Mouse (Mus musculus): ENCODE results near the gene Ap5s1. TPM values are rescaled to one million over a fixed set of nuclear protein-coding genes. Genes with fewer than 3 reads are reported as not detected.
"Not testable (repeated sequence)": the region's sequence is repeated elsewhere in the genome, so short reads cannot be mapped to it uniquely, and the experiment has no call there.

Gene Ap5s1
- polyA plus RNA-seq, 1 experiment from 2014 or later = 37.3 TPM

DNA sequence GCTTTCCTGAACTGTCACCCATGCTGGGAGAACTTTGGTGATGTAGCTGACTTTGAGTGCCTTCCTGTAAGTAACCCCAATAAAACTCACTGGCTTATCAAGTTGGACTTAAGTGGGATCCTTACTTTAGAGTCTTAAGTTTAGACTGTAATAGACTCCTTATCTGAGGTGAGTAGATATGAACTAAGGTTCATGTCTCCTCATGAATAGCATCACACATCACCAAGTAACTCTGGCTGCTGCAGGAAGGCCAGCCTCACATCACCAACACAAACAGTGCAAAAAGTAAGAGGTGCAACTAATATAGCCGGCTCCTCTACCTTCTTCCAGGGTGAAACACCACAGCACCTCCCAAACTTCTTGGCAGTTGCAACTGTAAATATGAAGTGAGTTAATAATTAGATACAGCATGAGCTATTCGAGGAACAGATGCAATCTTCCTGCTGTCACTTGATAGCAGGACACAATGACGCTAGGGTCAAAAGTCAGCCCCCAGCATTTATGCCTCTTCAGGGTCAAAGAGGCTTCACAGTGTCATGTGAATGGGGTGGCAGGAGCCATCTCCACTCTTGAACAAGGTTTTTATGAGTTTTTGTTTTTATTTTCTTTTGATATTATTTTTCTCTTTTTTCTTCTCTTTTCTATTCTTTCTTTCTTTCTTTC, 15.1 kb downstream of the Ap5s1 start:
- H3K27ac ChIP-seq (ENCODE audit: low read depth, low read length) = peak overlapping the region; percentile 70
- ATAC-seq = peak; percentile 77
- WGBS = 32% methylated on average over 3 of the region's 3 CpGs

DNA sequence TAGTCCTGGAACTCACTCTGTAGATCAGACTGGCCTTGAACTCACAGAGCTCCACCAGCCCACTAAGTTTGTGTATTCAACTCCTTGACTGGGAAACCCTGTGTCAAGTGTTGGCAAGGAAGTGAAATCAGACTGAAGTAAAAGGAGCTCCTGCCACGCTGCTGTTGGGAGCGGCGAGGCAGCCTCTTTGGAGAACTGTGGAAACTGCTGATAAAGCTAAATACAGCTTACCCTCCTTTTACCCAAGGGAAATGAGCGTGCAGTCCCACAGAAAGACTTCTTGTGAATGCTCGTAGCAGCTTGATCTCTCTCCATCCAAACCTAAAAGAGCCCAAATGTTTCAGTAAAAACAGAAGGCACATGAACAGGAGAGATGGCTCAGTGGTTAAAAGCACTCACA, 15.7 kb downstream of the Ap5s1 start:
- Histone ChIP-seq H3K4me3 (ENCODE audit: low read depth, low read length) (no peak overlapping the region), H3K4me1 (replicated peaks; ENCODE audit: control insufficient read depth, insufficient read depth, low read length) (0 out of 2 replicates have a peak, but pooled peaks cover 2% of the 10 kb centered on the region), H3K4me2 (replicated peaks; ENCODE audit: low read depth) (no peak overlapping the region), H3K36me3 (ENCODE audit: control insufficient read depth, insufficient read depth) (no peaks in the 10 kb centered on the region), H3K27ac (ENCODE audit: low read depth, low read length) (peak overlapping the region; percentile 54), H3K9ac (ENCODE audit: low read depth, low read length) (no peak overlapping the region), H3K27me3 (replicated peaks; ENCODE audit: control insufficient read depth, insufficient read depth, low read length) (no peaks in the 10 kb centered on the region), H3K9me3 (ENCODE audit: control insufficient read depth) (no peaks in the 10 kb centered on the region)
- ATAC-seq = no peak
- WGBS = 19% methylated on average over 5 of the region's 5 CpGs
- TF ChIP-seq CTCF (IDR thresholded peaks at IDR 0.05; ENCODE audit: low read depth) = no peak

More for the DNA sequence above, 15.1 kb downstream of the Ap5s1 start:
- H3K9me3 ChIP-seq (ENCODE audit: control insufficient read depth) = no peaks in the 10 kb centered on the region
- TF ChIP-seq CTCF (IDR thresholded peaks at IDR 0.05; ENCODE audit: low read depth) = no peak
- no peak overlapping the region for H3K4me2 ChIP-seq (replicated peaks; ENCODE audit: low read depth)
- H3K4me1 ChIP-seq (replicated peaks; ENCODE audit: control insufficient read depth, insufficient read depth, low read length) = 0 out of 2 replicates have a peak, but pooled peaks cover 2% of the 10 kb centered on the region
- no peak overlapping the region for H3K4me3 ChIP-seq (ENCODE audit: low read depth, low read length)
- no peaks in the 10 kb centered on the region for H3K36me3 ChIP-seq (ENCODE audit: control insufficient read depth, insufficient read depth)
- no peak overlapping the region for H3K9ac ChIP-seq (ENCODE audit: low read depth, low read length)
- no peaks in the 10 kb centered on the region for H3K27me3 ChIP-seq (replicated peaks; ENCODE audit: control insufficient read depth, insufficient read depth, low read length)

DNA sequence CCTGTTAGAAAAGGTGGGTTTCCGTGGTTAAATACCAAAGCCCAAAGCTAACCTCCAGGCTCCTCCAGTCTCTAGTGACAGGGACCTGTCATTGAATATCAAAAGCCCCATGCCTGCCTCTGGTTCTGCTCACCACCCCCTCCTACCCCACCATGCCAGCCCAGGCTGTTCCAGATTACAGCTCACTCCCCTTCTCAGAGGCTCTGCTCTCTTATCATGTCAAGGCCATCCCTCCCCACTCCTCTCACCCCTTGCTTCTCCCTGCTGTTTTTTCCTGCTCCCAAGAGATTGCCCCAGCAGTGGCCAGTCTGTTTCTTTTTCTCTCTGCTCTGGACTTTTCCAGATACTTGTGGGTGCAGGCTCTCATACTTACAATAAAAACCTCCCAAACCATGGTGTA, 16.7 kb downstream of the Ap5s1 start:
- TF ChIP-seq CTCF (IDR thresholded peaks at IDR 0.05; ENCODE audit: low read depth) = no peak
- Histone ChIP-seq H3K4me2 (replicated peaks; ENCODE audit: low read depth) (no peak overlapping the region), H3K27me3 (replicated peaks; ENCODE audit: control insufficient read depth, insufficient read depth, low read length) (no peaks in the 10 kb centered on the region), H3K4me1 (replicated peaks; ENCODE audit: control insufficient read depth, insufficient read depth, low read length) (0 out of 2 replicates have a peak, but pooled peaks cover 2% of the 10 kb centered on the region), H3K36me3 (ENCODE audit: control insufficient read depth, insufficient read depth) (no peaks in the 10 kb centered on the region), H3K27ac (ENCODE audit: low read depth, low read length) (no peak overlapping the region), H3K4me3 (ENCODE audit: low read depth, low read length) (no peak overlapping the region), H3K9ac (ENCODE audit: low read depth, low read length) (no peak overlapping the region), H3K9me3 (ENCODE audit: control insufficient read depth) (no peaks in the 10 kb centered on the region)
- 64% methylated on average over 1 of the region's 1 CpGs for WGBS
- ATAC-seq = no peak

DNA sequence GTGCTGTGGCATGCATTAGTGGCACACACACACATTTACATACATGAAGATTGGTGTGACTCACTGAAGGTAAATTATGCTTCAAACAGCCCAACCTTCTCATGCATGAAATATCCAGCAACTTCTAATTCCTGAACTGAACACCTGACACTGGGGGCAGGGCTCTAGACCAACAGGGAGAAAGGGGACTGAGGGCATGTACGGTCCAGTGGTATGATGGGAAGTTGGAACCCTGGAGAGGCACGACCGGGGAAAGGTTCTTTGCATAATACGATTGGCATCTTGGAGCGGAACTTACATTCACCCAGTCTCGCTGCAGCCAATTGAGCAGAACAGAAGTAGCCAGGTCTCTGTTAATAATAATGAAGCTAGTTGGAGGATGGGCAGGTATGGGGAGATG, 18.3 kb downstream of the Ap5s1 start:
- H3K4me3 ChIP-seq (ENCODE audit: low read depth, low read length) = no peak overlapping the region
- no peaks in the 10 kb centered on the region for H3K36me3 ChIP-seq (ENCODE audit: control insufficient read depth, insufficient read depth)
- H3K9ac ChIP-seq (ENCODE audit: low read depth, low read length) = no peak overlapping the region
- 0 out of 2 replicates have a peak, but pooled peaks cover 2% of the 10 kb centered on the region for H3K4me1 ChIP-seq (replicated peaks; ENCODE audit: control insufficient read depth, insufficient read depth, low read length)
- H3K9me3 ChIP-seq (ENCODE audit: control insufficient read depth) = no peaks in the 10 kb centered on the region
- H3K4me2 ChIP-seq (replicated peaks; ENCODE audit: low read depth) = no peak overlapping the region
- no peaks in the 10 kb centered on the region for H3K27me3 ChIP-seq (replicated peaks; ENCODE audit: control insufficient read depth, insufficient read depth, low read length)
- H3K27ac ChIP-seq (ENCODE audit: low read depth, low read length) = no peak overlapping the region
- TF ChIP-seq CTCF (IDR thresholded peaks at IDR 0.05; ENCODE audit: low read depth) = no peak
- WGBS = 90% methylated on average over 6 of the region's 6 CpGs
- no peak for ATAC-seq

DNA sequence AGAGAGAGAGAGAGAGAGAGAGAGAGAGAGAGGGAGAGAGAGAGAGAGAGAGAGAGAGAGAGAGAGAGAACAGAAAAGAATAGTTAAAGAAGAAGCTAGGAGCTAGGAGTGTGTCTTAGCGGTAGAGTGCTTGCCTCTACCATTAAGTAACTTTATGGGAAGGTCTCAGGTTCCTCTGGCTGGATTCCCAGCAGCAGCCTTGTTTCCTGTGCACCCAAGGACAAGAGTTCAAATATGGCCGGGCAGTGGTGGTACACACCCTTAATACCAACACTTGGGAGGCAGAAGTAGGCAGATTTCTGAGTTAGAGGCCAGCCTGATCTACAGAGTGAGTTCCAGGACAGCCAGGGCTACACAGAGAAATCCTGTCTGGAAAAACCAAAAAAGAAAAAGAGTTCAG, 19.8 kb downstream of the Ap5s1 start:
- WGBS = 48% methylated on average over 2 of the region's 2 CpGs
- H3K27ac ChIP-seq (ENCODE audit: low read depth, low read length); H3K9ac ChIP-seq (ENCODE audit: low read depth, low read length); H3K4me1 ChIP-seq (replicated peaks; ENCODE audit: control insufficient read depth, insufficient read depth, low read length); H3K27me3 ChIP-seq (replicated peaks; ENCODE audit: control insufficient read depth, insufficient read depth, low read length); H3K9me3 ChIP-seq (ENCODE audit: control insufficient read depth); H3K4me2 ChIP-seq (replicated peaks; ENCODE audit: low read depth); H3K4me3 ChIP-seq (ENCODE audit: low read depth, low read length); H3K36me3 ChIP-seq (ENCODE audit: control insufficient read depth, insufficient read depth); ATAC-seq: not testable (repeated sequence)

DNA sequence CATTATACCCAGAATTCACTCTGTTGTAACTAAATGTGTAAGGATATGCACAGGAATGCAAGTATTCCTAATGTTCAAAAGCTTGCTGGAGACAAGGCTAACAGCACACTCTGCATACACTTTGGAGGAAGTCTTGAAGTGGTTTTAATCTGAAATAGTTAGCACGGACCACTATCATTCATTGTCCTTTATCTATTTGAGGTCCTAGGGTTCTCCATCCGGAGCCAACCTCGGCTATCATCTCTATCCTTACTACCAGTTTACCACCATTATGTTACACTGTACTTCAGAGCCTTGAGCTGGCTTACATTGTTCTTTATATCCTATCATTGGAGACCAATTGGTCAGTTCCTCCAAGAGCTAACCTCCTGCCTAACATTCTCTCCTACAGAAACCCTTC, 20.4 kb downstream of the Ap5s1 start:
- Histone ChIP-seq H3K4me1 (replicated peaks; ENCODE audit: control insufficient read depth, insufficient read depth, low read length) (no peaks in the 10 kb centered on the region), H3K9me3 (ENCODE audit: control insufficient read depth) (no peaks in the 10 kb centered on the region), H3K4me2 (replicated peaks; ENCODE audit: low read depth) (no peak overlapping the region), H3K27ac (ENCODE audit: low read depth, low read length) (no peak overlapping the region), H3K27me3 (replicated peaks; ENCODE audit: control insufficient read depth, insufficient read depth, low read length) (no peaks in the 10 kb centered on the region), H3K9ac (ENCODE audit: low read depth, low read length) (no peak overlapping the region), H3K4me3 (ENCODE audit: low read depth, low read length) (no peak overlapping the region), H3K36me3 (ENCODE audit: control insufficient read depth, insufficient read depth) (no peaks in the 10 kb centered on the region)
- no peak for TF ChIP-seq CTCF (IDR thresholded peaks at IDR 0.05; ENCODE audit: low read depth)
- 98% methylated on average over 3 of the region's 3 CpGs for WGBS
- ATAC-seq = no peak

Measured in intestine, postnatal 0 days (tissue).